Mouse (Mus musculus) ovary, adult 18-20 months (tissue): ENCODE measurements around the gene Hist1h3d.
A peak's percentile ranks its signal among the peaks of the same experiment; 100 is the strongest.
"Not testable (repeated sequence)": the region's sequence is repeated elsewhere in the genome, so short reads cannot be mapped to it uniquely, and the experiment has no call there.

ENCODE experiments used
- DNase-seq: peaks from one replicate; pipeline ENCODE4 v3.0.0; 2022; ENCODE audit warnings: low spot score, mixed read lengths

Hist1h3d gene

GRCm38 (mm10) chr13:23585442-23586098, 10.0 kb downstream of the Hist1h3d start:
- DNase-seq: peak; percentile 68

- no peak for DNase-seq
Observed at GRCm38 (mm10) chr13:23586099-23586939, 10.8 kb downstream of the Hist1h3d start.

GRCm38 (mm10) chr13:23586940-23587225, 11.3 kb downstream of the Hist1h3d start:
- DNase-seq: no peak

GRCm38 (mm10) chr13:23591206-23591605, 15.6 kb downstream of the Hist1h3d start:
- no peak for DNase-seq

- DNase-seq: not testable (repeated sequence)
Observed at GRCm38 (mm10) chr13:23591886-23592285, 16.3 kb downstream of the Hist1h3d start.

GRCm38 (mm10) chr13:23592614-23593013, 17.1 kb downstream of the Hist1h3d start:
- no peak for DNase-seq

- no peak for DNase-seq
Observed at GRCm38 (mm10) chr13:23593051-23593770, 17.6 kb downstream of the Hist1h3d start.

GRCm38 (mm10) chr13:23595185-23595584, 19.6 kb downstream of the Hist1h3d start:
- DNase-seq: no peak

- no peak for DNase-seq
Observed at GRCm38 (mm10) chr13:23595622-23596372, 20.2 kb downstream of the Hist1h3d start.

- DNase-seq: no peak
Observed at GRCm38 (mm10) chr13:23597957-23598356, 22.4 kb downstream of the Hist1h3d start.

GRCm38 (mm10) chr13:23603182-23603699, 27.7 kb downstream of the Hist1h3d start:
- no peak for DNase-seq

GRCm38 (mm10) chr13:23604452-23604851, 28.9 kb downstream of the Hist1h3d start:
- DNase-seq: no peak

- no peak for DNase-seq
Observed at GRCm38 (mm10) chr13:23605052-23605451, 29.5 kb downstream of the Hist1h3d start.

GRCm38 (mm10) chr13:23609209-23609608, 33.6 kb downstream of the Hist1h3d start:
- DNase-seq: no peak

- DNase-seq: no peak
Observed at GRCm38 (mm10) chr13:23609844-23610243, 34.3 kb downstream of the Hist1h3d start.

GRCm38 (mm10) chr13:23610393-23610792, 34.8 kb downstream of the Hist1h3d start:
- no peak for DNase-seq

- DNase-seq: no peak
Observed at GRCm38 (mm10) chr13:23611638-23612037, 36.1 kb downstream of the Hist1h3d start.

GRCm38 (mm10) chr13:23620056-23620732, 44.6 kb downstream of the Hist1h3d start:
- no peak for DNase-seq

GRCm38 (mm10) chr13:23620733-23621531, 45.4 kb downstream of the Hist1h3d start, which contains the start of gene Hist1h2be:
Gene Hist1h2be, minus strand, starts transcription at chr13:23621124.
- DNase-seq: peak; percentile 54

- DNase-seq: peak; percentile 72
Observed at GRCm38 (mm10) chr13:23621532-23622174, 46.1 kb downstream of the Hist1h3d start.
